Mouse (Mus musculus) bone marrow, adult 2 months (tissue): ENCODE measurements around the gene Slc43a2. TPM values are rescaled to one million over a fixed set of nuclear protein-coding genes. Genes with fewer than 3 reads are reported as not detected.
"Not testable (repeated sequence)": the region's sequence is repeated elsewhere in the genome, so short reads cannot be mapped to it uniquely, and the experiment has no call there.

ENCODE experiments used
- H3K27ac ChIP-seq: fragments of 200-500 bp; 2 replicates; pipeline ENCODE4 v1.5.1; 2012; ENCODE audit warnings: low read depth, mild to moderate bottlenecking, control low read depth, inconsistent platforms, low read length; ENCODE audit not compliant: control insufficient read depth, poor library complexity, insufficient read depth
- H3K4me1 ChIP-seq: fragments of 200-500 bp; 2 replicates; pipeline ENCODE4 v1.6.1; 2011; ENCODE audit warnings: low read length; ENCODE audit not compliant: control insufficient read depth, insufficient read depth
- H3K4me3 ChIP-seq: fragments of 200-500 bp; replicated peaks from 2 replicates; pipeline ENCODE3; 2011; ENCODE audit warnings: mild to moderate bottlenecking, low read depth, low read length, control low read depth; ENCODE audit not compliant: control insufficient read depth
- CTCF ChIP-seq: fragments of 200-500 bp; IDR thresholded peaks from 2 replicates; pipeline ENCODE4 v1.5.1; 2011; ENCODE audit warnings: low read length, control low read depth; ENCODE audit not compliant: control insufficient read depth, insufficient read depth
- POLR2A ChIP-seq: fragments of 200-500 bp; IDR thresholded peaks from 2 replicates; pipeline ENCODE4 v1.6.1; 2011; ENCODE audit warnings: low read depth, mild to moderate bottlenecking, control low read depth, low read length, borderline replicate concordance; ENCODE audit not compliant: control insufficient read depth
- WGBS: fragments of 180-500 bp; shearing (Covaris S2); methylation state at CpG from one replicate; pipeline ENCODE4 v1.1.7; 2018; 5-methylcytosine and 5-hydroxymethylcytosine counted together
- polyA plus RNA-seq: library from polyadenylated mRNA; stranded (reverse); fragments of >200 nt; gene quantifications from 2 replicates; pipeline ENCODE4 v1.2.4, GENCODE M21; 2011; ENCODE audit warnings: low replicate concordance; ENCODE audit not compliant: missing spikeins, insufficient read depth, insufficient read length

The Slc43a2 gene
- polyA plus RNA-seq, 1 experiment: 20.4 TPM

DNA sequence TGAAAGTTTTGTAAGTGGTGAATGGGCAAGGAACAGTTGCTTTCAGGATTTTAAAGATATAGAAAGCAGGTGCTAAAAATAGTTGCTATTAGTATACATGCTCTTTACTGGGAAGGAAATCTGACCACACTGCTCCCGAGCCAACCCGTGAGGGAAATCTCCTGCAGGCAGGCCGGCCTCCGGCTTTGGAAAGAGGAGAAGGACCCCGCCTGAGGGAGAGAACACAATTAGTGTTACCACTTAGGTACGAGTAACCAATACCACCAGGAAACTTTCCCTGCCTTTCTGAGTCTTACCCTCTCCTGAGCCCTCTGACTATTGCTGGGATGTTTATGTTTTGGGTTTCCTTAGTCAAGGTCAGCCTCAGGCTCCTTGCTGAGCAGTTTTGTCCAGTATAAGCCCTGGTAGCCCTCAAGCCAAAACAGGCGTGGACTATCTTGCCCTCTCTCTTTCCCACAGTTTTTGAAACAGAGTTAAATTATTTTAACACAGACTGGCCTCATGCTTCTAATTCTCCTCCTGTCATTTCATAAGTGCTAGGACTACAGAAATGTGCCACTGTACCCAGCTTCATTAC is 21.5 kb downstream of the Slc43a2 start:
- Histone ChIP-seq H3K27ac (no peak overlapping the region), H3K4me3 (no peak overlapping the region), H3K4me1 (peaks cover 2% of the 10 kb centered on the region; the same call in 1 of the 2 replicates)
- TF ChIP-seq POLR2A (no peak), CTCF (no peak)
- WGBS: 75% methylated on average over 7 of the region's 7 CpGs

- not testable (repeated sequence) for H3K4me3 ChIP-seq, H3K4me1 ChIP-seq, H3K27ac ChIP-seq
- 80% methylated on average over 6 of the region's 6 CpGs for WGBS
Observed at GRCm38 (mm10) chr11:75556006-75556405, 24.5 kb downstream of the Slc43a2 start.

- H3K4me3 ChIP-seq: no peak overlapping the region
- TF ChIP-seq POLR2A (no peak), CTCF (no peak)
- whole genome bisulfite sequencing: 93% methylated on average over 6 of the region's 6 CpGs
- peaks cover 4% of the 10 kb centered on the region; the same call in 1 of the 2 replicates for H3K4me1 ChIP-seq
- H3K27ac ChIP-seq: no peak overlapping the region
Observed at GRCm38 (mm10) chr11:75557142-75557541, 25.6 kb downstream of the Slc43a2 start.

DNA sequence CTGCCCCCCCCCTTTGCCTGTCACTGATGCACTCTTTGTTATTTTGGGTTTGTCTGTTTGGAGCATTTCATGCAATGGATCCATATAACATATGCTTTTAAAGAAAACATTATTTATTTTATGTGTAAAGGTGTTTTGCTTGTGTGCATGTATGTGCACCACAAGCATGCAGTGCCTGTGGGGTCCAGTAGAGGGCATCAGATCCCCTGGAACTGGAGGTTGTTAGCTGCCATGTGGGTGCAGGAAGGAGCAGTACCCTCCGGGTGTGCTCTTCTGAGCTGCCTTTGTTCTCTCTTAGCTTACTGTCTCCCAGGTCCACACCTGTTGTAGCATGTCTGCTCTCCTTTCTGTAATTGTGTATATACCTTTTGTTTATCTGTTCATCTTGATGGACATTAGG is 26.6 kb downstream of the Slc43a2 start:
- 89% methylated on average over 1 of the region's 1 CpGs for WGBS
- H3K27ac ChIP-seq: no peak overlapping the region
- no peak overlapping the region for H3K4me3 ChIP-seq
- H3K4me1 ChIP-seq: peaks cover 4% of the 10 kb centered on the region; the same call in 1 of the 2 replicates
- TF ChIP-seq POLR2A (no peak), CTCF (peak; percentile 54)

DNA sequence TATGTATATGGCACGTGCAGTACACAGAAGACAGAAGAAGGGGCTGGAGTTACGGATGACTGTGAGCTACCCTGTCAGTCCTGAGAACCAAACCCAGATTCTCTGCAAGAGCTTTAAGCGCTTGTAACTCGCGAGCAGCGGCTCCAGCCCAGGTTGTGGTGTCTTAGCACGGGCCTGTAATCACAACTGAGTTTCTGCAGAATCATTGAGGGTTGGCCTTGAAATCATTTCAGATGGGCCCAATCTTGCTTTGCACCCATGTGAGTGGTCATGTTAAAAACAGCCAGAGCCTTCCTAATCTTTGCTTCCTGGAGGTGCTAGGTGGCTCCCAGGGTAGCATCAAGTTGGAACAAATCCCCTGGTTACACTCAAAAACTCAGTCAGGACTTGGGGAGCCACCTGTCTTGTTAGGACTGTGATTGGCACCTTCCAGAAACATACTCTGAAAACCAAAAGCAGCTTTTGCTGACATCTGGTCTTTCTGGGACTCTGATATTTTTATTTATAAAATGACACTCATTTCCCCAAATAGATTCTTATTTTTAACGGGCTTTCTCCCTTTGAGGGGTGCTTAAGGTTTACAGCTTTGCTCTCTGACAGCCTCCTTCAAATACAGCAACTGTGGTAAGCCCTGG is 28.5 kb downstream of the Slc43a2 start:
- TF ChIP-seq POLR2A (no peak), CTCF (no peak)
- 34% methylated on average over 8 of the region's 8 CpGs for WGBS
- H3K4me1 ChIP-seq: peaks cover 5% of the 10 kb centered on the region; the same call in 1 of the 2 replicates
- H3K27ac ChIP-seq: peak overlapping the region; percentile 76
- no peak overlapping the region for H3K4me3 ChIP-seq

DNA sequence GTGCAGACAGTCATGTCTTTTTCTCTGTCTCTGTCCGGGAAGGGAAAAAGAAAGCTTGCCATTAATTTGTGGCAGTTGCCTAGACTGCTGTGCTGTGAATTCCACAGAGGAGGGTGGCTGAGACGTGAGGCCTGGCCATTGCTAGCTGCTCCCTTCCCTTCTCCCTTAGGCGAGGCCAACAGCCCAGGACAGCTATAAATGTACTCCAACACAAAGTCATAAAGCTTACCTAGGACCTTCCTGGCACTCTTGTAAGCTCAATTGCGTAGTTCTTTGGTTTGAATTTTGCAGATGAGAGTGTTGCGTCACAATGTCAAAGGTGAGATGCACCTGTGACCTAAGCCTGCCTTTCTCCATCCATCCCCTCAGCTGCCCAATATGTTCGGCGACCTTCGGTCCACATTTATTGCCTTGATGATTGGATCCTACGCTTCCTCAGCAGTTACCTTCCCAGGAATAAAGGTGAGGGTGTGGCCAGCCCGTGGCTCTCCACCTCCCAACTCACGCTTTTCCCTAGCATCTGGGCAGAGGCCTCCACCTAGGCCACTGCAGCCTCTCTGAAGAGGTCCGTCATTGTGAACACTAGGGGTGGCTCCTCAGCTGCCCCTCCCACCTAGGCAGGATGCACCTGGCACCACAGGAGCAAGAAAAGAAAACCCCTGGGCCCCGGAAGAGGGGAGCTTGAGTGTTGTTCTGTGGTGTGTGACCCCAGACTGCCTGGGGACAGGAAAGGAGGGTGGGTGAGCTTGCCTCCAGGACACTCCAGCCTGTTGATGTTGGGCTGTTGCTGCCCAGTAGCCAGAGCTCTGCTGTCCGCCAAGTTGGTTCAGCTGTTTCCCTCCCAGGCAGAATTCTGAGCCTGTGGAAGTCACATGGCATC is 29.3 kb downstream of the Slc43a2 start:
- 62% methylated on average over 14 of the region's 14 CpGs for WGBS
- Histone ChIP-seq H3K4me1 (peaks cover 5% of the 10 kb centered on the region; the same call in 1 of the 2 replicates), H3K4me3 (no peak overlapping the region), H3K27ac (peak overlapping the region; percentile 76)
- no peak for TF ChIP-seq CTCF
- peak; percentile 43; the same call in 1 of the 2 replicates for TF ChIP-seq POLR2A

GRCm38 (mm10) chr11:75561410-75561791 is 29.9 kb downstream of the Slc43a2 start:
- Histone ChIP-seq H3K27ac (peak overlapping the region; percentile 44), H3K4me1 (peaks cover 9% of the 10 kb centered on the region; the same call in 1 of the 2 replicates), H3K4me3 (no peak overlapping the region)
- TF ChIP-seq CTCF: no peak
- no peak for TF ChIP-seq POLR2A
- WGBS: 40% methylated on average over 5 of the region's 5 CpGs

GRCm38 (mm10) chr11:75562840-75563239 is 31.3 kb downstream of the Slc43a2 start:
- Histone ChIP-seq H3K4me3 (no peak overlapping the region), H3K4me1 (peaks cover 11% of the 10 kb centered on the region; the same call in 1 of the 2 replicates), H3K27ac (no peak overlapping the region)
- 78% methylated on average over 8 of the region's 8 CpGs for WGBS
- no peak for TF ChIP-seq POLR2A
- TF ChIP-seq CTCF: peak; percentile 2; the same call in 1 of the 2 replicates
